Mouse (Mus musculus): ENCODE data around the gene Immp2l.

Immp2l gene

DNA sequence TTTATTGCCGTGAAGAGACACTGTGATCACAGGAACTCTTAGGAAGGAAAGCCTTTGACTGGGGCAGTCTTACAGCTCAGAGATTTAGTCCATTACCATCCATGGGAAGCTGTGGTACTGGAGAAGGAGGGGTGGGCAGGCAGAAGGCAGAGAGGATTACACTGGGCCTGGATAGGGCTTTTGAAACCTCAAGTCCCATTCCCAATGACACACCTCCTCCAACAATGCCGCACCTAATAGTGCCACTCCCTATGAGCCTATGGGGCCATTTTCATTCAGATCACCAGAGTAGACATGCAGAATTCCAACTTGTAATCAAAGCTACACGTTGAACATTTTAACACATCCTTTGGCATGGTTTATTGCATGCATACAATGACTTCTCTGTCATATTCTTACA, 29.0 kb downstream of the Immp2l start:
- no peak for DNase-seq

DNA sequence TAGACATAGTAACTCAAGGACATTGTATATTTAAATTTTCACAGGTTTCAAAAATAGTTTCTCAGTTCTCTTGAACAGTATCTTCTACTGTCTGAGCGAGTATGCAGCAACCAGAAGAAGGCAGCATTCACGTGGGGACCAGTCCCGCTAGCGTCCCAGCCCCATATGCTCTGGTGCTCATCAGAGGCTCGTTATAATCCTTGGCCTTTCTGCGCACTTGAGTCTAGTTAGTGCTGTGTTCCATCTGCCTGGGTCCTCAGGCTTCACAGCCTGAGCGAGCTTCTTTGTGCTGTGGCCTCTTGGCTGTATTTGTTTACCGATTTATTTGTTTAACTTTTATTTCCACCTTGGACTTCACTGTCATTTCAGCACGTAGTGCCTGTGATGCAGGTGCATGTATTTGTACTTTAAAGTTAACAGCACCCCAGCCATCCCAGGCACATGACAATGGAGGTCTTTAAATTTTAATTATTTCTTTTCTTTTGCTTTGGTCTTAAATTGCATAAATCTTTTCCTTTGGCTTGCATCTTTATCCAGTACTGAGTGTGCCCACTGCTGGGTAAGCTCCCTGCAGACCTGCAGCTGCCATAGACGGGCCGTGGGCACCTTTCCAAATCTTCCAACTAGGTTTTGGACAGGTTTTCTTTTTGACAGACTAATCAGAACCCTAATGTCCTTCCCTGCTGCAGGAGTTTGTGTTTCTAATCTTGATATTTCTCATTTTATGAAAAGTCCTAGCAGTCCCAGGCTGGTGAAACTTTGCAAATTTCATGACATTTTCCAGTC, 30.3 kb downstream of the Immp2l start:
- no peak for DNase-seq

DNA sequence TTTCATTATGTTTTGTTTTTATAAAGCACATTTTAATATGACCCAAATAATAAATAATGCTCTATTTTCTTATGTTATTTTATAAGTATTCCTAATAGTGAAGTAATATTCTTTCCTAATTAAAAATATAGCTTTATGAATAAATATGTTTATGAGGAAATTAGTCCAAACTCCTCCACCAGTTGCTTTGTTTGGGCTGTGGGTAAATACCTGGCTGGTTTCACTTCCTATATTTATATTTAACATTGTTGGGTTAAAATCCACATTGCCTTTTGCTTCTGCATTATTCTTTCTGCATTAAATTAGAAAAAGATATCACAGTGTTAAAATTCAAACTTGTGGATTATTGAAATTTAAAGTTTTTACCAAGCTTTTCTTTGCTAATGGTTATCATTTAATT, 32.1 kb downstream of the Immp2l start:
- DNase-seq: no peak

DNA sequence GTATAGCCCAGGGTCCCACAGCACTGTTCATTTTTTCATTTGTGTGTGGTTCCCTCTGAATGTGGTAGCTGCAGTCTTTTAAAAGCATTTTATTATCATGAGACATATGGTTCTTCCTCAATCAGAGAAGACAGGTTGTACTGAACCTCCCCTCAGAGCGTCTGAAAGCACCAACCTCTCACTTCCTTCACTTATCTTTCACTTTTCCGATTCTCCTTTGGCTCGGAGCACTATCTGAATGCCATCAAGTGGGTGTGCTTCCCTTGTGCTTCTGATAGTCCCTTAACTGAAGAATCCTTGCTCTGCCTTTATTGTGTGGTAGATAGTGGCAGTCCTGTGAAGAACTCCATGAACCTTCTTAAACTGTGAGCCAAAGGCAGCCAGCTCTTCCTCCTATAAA, 39.4 kb downstream of the Immp2l start:
- no peak for DNase-seq

DNA sequence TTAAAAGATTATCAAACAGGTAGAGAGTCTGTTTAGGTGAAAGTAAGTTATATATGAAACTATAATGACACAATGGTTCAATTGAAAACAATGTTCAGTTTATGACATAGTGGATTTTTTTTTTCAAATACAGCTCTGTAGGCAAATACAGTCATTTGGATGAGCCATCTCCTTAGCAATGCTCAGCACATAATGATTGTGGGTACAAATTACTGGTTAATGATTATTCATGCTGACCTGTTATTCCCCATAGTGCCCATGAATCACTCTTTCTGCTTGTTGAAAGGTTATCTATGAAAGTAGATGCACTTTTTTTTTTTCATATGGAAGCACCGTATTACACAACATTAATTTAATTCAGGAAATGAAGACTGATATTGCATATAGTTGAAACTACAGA, 58.0 kb downstream of the Immp2l start:
- no peak for DNase-seq

DNA sequence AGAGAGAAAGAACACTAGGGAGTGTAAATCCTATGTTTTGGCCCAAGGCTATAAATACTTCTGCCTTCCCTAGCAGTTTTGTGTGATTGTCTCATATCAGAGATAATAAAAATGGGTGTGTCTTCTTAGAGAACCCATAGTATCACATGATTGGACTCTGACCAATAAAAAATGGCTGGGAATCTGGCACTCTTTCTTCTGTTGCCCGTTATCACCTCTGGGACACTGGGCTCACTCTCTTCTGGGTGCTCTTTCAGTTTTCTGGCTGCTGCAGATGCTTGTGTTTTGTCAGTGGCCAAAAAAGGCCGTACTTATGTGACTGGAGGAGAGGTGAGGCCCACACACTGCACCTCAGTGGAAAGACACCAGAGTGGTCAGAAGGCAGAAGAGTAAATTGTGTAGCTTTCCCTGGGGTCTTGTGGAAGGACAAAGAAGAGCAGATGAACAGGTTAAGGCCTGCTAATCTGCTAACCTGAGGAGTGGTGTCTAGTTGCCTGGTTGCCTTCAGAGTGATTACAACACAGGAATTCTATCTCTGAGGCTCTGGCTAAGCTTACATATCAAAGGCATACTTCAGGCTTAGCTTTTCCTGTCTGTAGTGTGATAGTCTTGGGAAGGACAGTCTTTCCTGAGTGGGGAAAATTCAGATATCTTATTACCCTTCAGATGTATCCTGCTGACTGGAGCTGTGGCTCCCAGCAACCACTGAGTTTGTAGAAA, 60.6 kb downstream of the Immp2l start:
- no peak for DNase-seq

DNA sequence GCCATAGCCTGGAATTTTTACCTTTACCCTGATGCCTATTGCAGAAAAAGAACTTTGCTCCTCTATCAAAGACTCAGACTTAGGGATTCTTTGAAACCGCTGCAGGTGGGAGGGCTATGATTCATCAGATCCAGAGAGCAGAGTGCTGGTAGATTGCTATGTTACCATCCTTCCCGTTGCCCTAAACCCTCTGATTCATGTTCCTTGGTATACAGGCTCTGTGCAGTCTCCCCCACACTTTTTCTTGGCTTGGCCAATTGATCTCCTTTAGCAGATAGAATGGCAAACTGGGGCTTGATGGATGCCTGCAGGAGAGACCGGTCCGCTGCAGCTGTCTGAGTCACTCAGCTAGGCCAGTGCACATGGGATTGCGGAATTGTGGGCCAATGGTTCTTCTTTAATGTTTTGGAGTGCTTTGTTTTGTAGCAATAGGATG, 66.1 kb downstream of the Immp2l start:
- DNase-seq: no peak

DNA sequence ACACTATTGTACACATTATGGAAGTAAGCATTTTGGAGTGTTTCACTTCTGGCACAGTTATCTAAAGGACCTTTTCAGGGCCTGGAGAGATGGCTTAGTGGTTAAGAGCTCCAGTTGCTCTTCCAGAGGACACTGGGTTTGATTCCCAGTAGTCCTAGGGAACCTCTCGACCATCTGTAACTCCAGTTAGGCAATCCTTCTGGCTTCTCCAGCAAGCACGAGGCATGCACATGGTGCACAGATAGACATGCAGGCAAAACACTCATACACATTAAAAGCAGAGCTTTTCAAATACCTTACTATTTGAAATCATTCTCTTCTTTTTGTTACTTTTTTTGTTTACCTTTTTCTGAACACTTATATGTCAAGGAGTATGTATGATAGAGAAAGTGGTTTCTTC, 66.9 kb downstream of the Immp2l start:
- no peak for DNase-seq

DNA sequence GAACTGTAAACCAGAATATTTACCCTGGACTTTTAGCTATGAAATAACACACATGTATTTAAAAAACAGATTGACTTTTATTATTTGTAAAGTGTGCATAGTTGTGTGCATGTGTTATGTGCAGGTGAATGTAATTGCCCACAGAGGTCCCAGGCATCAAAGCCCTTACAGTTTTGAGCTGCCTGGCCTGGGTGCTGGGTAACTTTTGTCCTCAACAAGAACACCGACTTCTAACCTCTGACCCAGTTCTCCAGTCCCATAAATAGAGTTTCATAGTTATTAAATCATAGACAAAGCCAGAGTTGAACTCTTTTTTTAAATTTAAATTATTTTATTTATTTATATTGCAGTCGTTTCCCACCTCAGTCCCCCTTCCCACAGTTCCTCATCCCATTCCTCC, 67.4 kb downstream of the Immp2l start:
- DNase-seq: no peak

DNA sequence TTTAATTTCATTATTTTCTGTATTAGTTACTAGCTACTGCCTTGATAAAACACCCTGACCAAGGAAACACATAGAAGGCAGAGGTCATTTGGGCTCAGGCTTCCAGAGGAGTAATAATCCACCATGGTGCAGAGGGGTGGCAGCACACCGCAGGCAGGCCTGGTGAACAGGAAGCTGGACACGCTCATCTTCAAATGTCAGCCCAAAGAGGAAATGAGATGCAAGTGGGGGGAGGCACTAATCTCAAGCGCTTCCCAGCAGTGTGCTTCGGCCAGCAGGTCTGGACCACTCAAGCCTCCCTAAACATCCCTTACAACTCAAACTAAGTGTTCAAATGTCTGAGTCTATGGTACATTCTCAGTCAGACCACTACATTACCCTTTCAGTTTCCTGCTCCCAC, 72.2 kb downstream of the Immp2l start:
- DNase-seq: no peak

DNA sequence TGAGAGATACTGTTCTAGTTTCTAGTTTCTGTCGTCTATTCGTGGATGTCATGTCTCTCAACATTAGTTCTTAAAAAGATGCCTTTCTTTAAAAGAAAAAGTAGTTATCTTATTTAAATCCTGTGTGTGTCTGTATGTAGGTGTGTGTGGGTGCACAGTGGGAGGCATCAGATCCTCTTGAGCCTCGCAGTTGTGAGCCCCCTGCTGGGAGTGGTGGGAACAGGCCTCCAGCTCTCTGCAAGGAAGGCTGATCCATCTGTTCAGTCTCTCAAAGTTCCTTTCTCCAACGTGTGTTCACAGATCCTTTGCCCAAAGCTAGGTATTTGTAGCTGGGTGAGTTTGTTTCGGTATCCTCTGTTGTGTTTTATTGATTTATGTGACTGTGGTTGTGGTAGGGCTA, 73.5 kb downstream of the Immp2l start:
- peak; percentile 70 for DNase-seq

DNA sequence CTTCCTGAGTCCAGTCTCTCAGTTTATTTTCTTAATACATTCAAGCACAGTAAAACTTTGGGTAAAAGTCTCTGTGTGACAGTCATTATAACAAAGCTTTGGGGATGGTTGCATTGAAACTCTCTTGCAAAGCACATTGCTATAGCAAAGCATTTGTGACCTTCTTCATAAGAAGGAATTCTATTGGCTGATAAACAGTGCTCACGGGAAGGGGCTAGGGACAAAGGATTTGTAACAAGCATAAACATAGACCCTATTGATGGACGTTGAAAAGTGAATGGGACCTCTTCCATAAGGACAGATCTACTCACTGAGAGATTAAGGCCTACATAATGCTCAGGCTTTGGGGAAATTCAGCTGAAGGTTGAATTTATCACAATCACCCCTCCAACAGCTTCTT, 85.1 kb downstream of the Immp2l start:
- DNase-seq: no peak

DNA sequence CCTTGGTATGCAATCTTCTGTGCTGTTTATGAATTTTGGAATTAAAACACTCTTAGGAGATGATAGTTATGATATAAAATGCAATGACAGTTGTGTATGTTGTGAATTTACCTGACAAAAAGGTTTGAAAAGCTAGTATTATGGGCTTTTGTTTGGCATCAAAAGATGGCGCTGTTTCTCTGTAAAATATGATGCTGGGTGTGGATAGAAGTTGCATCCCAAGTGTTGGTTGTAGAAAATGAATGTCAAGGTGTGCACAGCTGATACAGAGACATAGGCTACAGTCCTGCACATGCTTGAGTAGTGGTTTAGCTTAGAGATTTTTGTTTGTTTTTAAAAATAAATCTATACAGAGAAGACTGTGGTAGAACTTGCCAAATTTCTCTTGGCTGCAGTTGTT, 87.6 kb downstream of the Immp2l start:
- DNase-seq: peak; percentile 11

DNA sequence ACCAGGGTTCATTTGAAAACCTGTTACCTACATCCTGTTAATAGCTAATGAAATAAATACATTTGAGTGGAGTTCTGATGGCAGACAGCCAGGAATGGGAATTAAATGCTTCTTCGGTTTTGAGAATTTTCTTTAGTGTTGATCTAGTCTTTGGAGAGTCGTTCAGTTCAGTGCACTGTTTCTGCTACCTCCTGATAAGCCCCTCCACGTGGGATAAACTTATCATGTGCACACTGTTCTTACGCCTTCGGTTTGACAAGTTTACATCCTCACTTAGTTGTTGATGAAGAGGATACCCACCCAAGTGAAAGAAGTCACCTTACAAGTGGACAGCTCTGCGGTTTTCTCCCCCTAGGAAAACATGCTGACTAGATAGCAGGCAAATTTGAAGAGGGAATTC, 88.2 kb downstream of the Immp2l start:
- no peak for DNase-seq

DNA sequence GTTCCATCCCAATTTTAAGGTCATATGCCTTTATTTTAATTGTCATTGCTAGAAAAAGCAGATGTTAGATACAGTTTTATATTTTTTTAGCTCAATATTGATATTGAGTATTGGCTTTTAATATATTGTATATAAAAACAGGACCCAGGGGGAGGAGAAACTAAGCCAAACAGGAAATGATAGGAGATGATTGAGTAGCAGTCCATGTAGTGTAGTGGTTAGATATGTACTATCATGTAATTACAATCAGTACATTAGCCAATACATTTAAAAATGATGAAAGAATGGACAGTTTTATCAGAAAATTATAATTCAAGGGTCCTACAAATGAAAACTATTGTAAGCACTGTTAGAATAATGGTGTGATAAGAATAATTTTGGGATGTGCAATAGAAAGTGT, 94.5 kb downstream of the Immp2l start:
- no peak for DNase-seq

DNA sequence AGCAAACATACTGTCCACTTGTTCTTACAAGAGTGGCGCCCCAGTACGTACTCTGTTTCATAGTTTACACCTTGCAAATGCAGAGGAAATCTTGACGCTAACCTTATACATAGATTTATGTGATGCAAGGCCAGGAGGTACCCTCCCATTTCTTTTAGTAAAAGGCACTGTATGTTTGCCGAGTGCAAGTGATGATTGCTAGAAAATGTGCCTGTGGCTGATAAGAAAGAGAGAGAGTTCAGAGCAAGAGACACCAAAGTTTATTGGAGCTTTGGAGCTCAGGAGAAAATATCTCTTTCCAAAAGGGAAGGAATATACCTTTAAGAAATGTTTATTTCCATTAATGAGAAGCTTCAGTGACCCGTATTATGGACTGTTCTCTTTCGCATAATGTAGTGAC, 95.8 kb downstream of the Immp2l start:
- no peak for DNase-seq

DNA sequence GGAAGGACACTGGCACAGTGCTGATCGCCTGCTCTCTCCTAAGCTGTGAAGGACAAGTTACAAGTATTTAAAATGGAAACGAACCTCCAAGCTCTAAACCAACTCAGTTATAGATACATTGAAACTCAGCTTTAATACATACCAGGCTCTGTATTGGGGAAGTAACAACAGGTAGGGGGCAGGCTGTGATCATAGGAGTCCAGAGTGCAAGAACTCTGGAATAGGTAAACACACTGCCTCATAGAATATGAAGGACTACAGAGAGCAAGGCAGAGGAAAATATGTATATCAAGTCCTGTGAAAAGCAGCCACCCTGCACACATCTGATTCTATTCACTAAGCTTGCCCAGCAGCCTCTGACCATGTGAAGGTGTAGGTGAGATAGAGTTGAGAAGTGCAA, 99.3 kb downstream of the Immp2l start:
- no peak for DNase-seq

DNA sequence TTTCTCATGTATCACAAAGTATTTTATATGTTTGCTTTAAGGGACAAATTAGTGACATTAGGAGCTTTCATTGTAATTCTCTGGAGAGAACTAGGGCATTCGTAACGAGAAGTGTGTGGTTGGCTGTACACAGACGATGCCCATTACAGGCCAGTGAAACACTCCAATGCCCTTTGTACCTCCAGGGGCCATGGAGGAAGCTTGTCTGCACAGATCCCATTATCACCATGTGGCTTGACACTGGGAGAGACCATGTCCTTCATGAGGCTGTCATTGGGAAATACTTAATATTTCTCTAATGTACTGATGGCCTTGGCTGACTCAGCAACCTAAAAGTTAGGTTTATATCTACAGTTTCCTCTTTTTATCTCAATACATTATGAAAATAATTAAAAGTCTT, 111.0 kb downstream of the Immp2l start:
- DNase-seq: no peak

DNA sequence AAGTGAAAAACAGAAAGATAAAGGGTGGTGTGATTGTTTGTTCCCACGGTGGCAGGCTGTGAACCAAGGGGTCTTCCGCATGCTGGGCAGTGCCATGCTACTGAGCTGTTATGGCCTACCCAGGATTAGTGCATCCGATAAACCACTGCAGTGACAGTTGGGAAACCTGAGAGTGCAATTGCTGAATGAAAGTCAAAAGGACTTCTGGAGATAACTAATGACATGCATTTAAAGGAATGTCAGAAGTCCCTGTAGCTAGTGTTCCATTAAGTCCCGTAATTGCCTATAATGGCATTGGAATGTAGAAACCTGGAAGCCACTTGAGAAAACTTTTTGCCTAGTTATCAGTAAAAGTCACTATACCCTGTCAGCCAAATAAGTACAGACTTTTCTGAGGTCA, 135.7 kb downstream of the Immp2l start:
- DNase-seq: no peak

DNA sequence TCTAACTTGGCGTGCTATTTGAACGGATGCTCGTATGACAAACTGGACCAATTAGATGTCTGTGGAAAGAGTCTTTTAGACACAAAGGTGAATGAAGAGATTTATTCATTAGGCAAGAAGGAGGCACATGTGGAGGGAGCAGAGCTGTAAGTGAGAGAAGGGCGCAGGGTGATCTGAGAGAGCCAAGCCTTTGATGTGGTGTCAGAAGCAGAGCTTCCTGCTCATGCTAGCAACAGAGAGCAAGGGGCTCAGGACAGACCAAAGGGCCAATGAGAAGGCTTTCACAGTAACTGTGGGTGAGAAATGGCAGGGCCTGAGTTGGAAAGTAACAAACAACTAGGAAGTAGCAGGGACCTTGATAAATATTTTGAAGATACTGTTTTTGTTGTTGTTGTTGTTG, 143.9 kb downstream of the Immp2l start:
- no peak for DNase-seq

DNA sequence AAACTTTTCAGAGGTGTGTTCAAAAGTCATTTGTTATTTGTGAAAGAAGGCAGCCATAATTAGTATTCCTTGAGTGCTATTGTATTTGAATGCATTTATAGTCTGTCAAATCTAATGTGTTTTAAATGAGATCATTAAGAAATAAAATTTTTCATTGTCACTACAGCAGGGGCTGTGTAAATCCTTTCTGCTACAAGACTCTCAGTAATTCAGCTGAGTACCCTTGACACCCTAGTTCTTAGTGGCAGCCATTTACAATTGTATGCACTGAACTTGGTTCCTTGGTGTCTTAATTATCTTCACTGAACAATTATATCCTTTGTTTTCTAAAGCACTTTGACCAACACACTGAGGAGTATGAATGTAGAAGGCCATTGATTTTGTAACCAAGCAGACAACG, 146.2 kb downstream of the Immp2l start:
- DNase-seq: no peak

DNA sequence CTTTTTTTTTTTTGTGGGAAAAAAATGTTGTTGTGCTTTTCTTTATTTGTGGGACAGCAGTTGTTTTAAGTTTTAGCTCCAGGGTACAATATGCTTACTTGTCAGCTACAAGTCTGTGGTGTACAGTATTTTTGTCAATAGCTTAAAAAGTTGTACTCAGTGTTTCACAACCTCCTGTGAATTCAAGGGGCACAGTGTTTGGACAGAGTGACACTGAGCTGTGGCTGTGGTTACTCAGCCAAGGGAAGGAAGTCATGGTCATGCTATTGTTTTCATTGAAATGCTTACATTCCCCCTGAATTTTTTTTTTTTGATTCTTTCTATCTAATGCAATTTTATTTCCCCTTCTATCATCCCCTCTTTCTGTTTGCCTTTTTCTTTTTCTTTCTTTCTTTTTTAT, 159.0 kb downstream of the Immp2l start:
- no peak for DNase-seq

DNA sequence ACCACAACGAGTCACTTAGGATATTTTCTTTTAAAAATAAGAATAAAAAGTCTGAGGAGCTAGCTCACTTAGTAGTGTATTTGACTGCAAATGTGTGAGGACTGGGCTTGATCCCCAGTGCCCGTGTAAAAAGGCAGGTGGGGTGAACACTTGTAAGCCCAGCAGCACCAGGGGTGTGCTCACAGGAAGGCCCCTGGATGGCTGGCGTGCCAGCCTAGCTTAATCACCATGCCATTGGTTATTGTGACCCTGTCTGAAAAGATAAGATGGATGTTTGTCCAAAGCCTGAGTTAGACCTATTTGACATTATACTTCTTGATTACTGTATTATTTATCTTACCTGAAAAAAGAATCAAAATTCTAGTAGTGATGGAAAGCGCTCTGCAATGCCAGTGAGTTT, 161.2 kb downstream of the Immp2l start:
- DNase-seq: no peak

DNA sequence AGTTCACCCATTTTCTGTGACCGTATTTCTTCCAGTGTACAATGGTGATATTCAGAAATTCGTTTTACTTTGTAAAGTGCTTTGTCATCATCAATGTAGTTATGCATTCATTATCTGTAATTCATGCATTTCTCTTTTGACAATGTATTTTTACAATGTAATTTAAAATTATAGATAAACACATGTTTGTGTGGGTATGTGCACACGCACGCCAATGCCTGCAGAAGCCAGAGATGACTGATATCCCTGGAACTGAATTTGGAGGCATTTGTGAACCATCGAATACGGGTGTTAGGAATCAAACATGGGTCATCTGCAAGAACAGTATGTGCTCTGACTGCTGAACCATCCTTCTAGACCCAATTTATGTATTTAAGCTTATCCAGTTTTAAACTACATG, 161.6 kb downstream of the Immp2l start:
- no peak for DNase-seq

DNA sequence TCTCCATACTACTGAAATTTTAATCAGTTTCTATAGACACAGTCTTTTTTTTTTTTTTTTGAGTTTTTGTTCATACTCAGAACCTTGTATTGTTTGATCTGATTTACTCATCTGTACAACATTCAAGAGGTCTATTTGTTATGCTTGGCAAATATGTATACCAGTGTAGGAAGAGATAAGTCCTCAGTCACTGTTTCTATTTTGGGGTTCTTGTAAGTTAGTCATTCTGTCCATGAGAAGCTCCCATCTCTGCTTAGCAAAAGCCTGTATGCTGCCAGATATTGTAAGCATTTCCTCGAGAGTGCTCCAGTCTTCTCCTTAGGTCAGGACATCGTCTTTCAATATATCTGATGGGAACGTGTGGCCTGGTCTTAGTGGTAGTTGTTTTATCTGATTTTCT, 168.9 kb downstream of the Immp2l start:
- DNase-seq: no peak
